ENCODE assay signal across 8 mouse cellular contexts in genomic region chr8:87939308-87939936, GRCm38 (mm10). TPM values are rescaled to one million over a fixed set of nuclear protein-coding genes. Genes with fewer than 3 reads are reported as not detected.
DNase-seq lines count a peak whose midpoint lies in the region; ATAC-seq and TF ChIP-seq lines count a peak whose summit lies in the region.

No protein-coding gene starts in this region.

- intact Hi-C loops in heart, postnatal 36 days (cut with DNase I), result no loop called here

- WGBS in heart, embryonic 11.5 days (ENCODE audit: insufficient replicate concordance), result 9% methylated on average over 8 of the region's 8 CpGs
- WGBS in forebrain, embryonic 11.5 days, result 9% methylated on average over 8 of the region's 8 CpGs
- 15% methylated on average over 8 of the region's 8 CpGs for WGBS in limb, embryonic 14.5 days

- no peak overlapping the region for H3K27ac ChIP-seq in heart, embryonic 11.5 days (ENCODE audit: low read depth, low read length)
- H3K27ac ChIP-seq in forebrain, embryonic 11.5 days (ENCODE audit: low read depth, low read length), result no peak overlapping the region; the same call in 1 of the 2 replicates
- peak overlapping the region; percentile 55 for H3K27ac ChIP-seq in limb, embryonic 14.5 days (replicated peaks; ENCODE audit: low read depth, low read length)

- no peaks in the 10 kb centered on the region for H3K9me3 ChIP-seq in heart, embryonic 11.5 days (replicated peaks; ENCODE audit: control insufficient read depth, low read length)
- H3K9me3 ChIP-seq in forebrain, embryonic 11.5 days (ENCODE audit: control insufficient read depth, low read length), result no peaks in the 10 kb centered on the region
- no peaks in the 10 kb centered on the region for H3K9me3 ChIP-seq in limb, embryonic 14.5 days (ENCODE audit: control insufficient read depth, low read length)

- no peak for ATAC-seq in heart, embryonic 11.5 days (replicated peaks; ENCODE audit: insufficient number of reproducible peaks, low FRiP score, low TSS enrichment)
- ATAC-seq in forebrain, embryonic 11.5 days (replicated peaks; ENCODE audit: low FRiP score), result no peak
- ATAC-seq in limb, embryonic 14.5 days (ENCODE audit: low FRiP score, low read depth), result no peak

- H3K9ac ChIP-seq in heart, embryonic 11.5 days (ENCODE audit: low read depth, low read length), result peak overlapping the region; percentile 44
- H3K9ac ChIP-seq in forebrain, embryonic 11.5 days (ENCODE audit: low read length), result no peak overlapping the region; the same call in 1 of the 2 replicates
- no peak overlapping the region for H3K9ac ChIP-seq in limb, embryonic 14.5 days (ENCODE audit: low read depth, low read length, severe bottlenecking)

- H3K4me3 ChIP-seq in heart, embryonic 11.5 days (ENCODE audit: low read depth, low read length), result peak overlapping the region; percentile 27
- H3K4me3 ChIP-seq in forebrain, embryonic 11.5 days (ENCODE audit: low read depth, low read length), result no peak overlapping the region
- H3K4me3 ChIP-seq in limb, embryonic 14.5 days (replicated peaks; ENCODE audit: low read length), result peak overlapping the region; percentile 22

- H3K4me2 ChIP-seq in heart, embryonic 11.5 days, result peak overlapping the region; percentile 67
- peak overlapping the region; percentile 45 for H3K4me2 ChIP-seq in forebrain, embryonic 11.5 days (ENCODE audit: low read depth, low read length, severe bottlenecking)
- peak overlapping the region; percentile 54 for H3K4me2 ChIP-seq in limb, embryonic 14.5 days (replicated peaks; ENCODE audit: low read depth, low read length, severe bottlenecking)

- no peak for DNase-seq in heart, postnatal 36 days
- peak; percentile 27 for DNase-seq in 416B (ENCODE audit: low read depth)
- DNase-seq in forebrain, embryonic 11.5 days (ENCODE audit: low spot score), result no peak
- no peak for DNase-seq in limb, embryonic 14.5 days (ENCODE audit: low spot score)
- DNase-seq in cerebellum, postnatal 4 days (ENCODE audit: low spot score in 2 of 2), result no peak
- DNase-seq in yolk sac, embryonic 10.5 days (ENCODE audit: low spot score), result no peak
- DNase-seq in urinary bladder, adult 18-20 months (ENCODE audit: low spot score in 2 of 2), result no peak

- peaks cover 36% of the 10 kb centered on the region for H3K4me1 ChIP-seq in heart, embryonic 11.5 days (ENCODE audit: control insufficient read depth, insufficient read depth, low read length)
- peaks cover 48% of the 10 kb centered on the region for H3K4me1 ChIP-seq in forebrain, embryonic 11.5 days (replicated peaks; ENCODE audit: control insufficient read depth, insufficient read depth, low read length)
- peaks cover 56% of the 10 kb centered on the region for H3K4me1 ChIP-seq in limb, embryonic 14.5 days (ENCODE audit: control insufficient read depth, insufficient read depth, low read length)

- no peaks in the 10 kb centered on the region for H3K27me3 ChIP-seq in heart, embryonic 11.5 days (ENCODE audit: control insufficient read depth, insufficient read depth, low read length)
- no peaks in the 10 kb centered on the region for H3K27me3 ChIP-seq in forebrain, embryonic 11.5 days (ENCODE audit: control insufficient read depth, insufficient read depth, low read length)
- H3K27me3 ChIP-seq in limb, embryonic 14.5 days (ENCODE audit: control insufficient read depth, insufficient read depth, low read length), result no peaks in the 10 kb centered on the region

- no peak for TF ChIP-seq POLR2A in limb, embryonic 14.5 days (IDR thresholded peaks at IDR 0.05; ENCODE audit: borderline replicate concordance, extremely low read depth, insufficient read depth, insufficient read length)

- H3K36me3 ChIP-seq in heart, embryonic 11.5 days (ENCODE audit: control insufficient read depth, insufficient read depth, low read length), result no peaks in the 10 kb centered on the region
- H3K36me3 ChIP-seq in forebrain, embryonic 11.5 days (ENCODE audit: control insufficient read depth, insufficient read depth, low read length), result no peaks in the 10 kb centered on the region
- no peaks in the 10 kb centered on the region for H3K36me3 ChIP-seq in limb, embryonic 14.5 days (ENCODE audit: control insufficient read depth, insufficient read depth, low read length)

RNA-seq across cellular contexts. Expression of gene Zfp423, which starts 20.0 kb away (rescaled TPM):
- 8.2 and 8.9 TPM in 2 replicates for polyA plus RNA-seq in heart, embryonic 11.5 days (2014; fragmentation: Nextera tagmentation; extraction: Ambion mirVana)
- 1 to 10 TPM; 3.8 to 5.1 TPM for total RNA-seq in heart, postnatal 36 days (2021)
- polyA plus RNA-seq in forebrain, embryonic 11.5 days (2014; fragmentation: Nextera tagmentation; extraction: Ambion mirVana), result 42.1 and 44.8 TPM in 2 replicates
- 46.4 and 59.9 TPM in 2 replicates for polyA plus RNA-seq in limb, embryonic 14.5 days (2012; rRNA removed)
- 24.4 and 33.2 TPM in 2 replicates for polyA plus RNA-seq in limb, embryonic 14.5 days (2014; fragmentation: Nextera tagmentation; extraction: Ambion mirVana)
